Mouse (Mus musculus) kidney, postnatal 25 days (tissue): ENCODE data around the gene Ndufs8.

Experiments used
- DNase-seq, 2 experiments: peaks; one replicate each; pipeline ENCODE4 v3.0.0; 2021; ENCODE audit warnings: mixed read lengths in 2 of 2

Ndufs8 gene

DNA sequence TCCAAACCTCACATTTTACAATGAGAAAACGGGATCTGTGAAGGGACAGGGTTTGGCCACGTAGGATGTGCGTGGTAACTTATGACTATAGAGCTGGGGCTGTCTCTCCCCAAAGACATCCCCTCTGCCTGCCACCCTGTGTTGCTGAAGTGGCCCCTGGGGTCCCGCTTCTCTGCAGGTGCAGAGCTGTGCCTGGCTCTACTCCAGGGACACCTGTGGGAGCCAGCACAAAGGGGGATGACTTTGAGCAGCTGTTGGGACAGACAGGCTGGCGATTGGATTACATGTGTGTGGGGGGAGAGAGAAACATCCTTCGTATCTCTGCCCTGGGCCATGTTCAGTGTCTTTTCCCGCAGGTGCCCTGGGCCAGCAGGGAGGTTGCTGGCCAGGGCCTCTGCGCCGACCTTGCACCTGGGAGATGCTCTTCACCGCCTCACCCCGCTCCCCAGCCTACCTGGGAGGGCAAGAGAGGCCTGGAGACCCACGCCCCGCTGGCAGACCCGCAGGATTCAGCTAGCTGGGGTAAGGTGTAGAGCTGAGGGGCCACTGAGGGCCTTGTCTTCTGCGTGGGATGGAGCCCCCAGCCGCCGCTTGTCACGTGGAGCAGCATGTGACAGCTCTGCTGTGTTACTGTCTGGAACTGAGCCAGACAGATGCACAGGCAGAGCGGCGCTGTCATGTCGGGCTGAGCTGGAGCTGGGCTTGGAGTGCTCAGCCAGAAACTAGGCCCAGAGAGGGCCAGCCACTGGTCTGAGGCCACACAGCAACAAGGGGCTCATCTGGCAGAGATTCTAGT is 17.9 kb upstream of the Ndufs8 start:
- DNase-seq, result peak in 1 of 2 experiments; percentile 49

DNA sequence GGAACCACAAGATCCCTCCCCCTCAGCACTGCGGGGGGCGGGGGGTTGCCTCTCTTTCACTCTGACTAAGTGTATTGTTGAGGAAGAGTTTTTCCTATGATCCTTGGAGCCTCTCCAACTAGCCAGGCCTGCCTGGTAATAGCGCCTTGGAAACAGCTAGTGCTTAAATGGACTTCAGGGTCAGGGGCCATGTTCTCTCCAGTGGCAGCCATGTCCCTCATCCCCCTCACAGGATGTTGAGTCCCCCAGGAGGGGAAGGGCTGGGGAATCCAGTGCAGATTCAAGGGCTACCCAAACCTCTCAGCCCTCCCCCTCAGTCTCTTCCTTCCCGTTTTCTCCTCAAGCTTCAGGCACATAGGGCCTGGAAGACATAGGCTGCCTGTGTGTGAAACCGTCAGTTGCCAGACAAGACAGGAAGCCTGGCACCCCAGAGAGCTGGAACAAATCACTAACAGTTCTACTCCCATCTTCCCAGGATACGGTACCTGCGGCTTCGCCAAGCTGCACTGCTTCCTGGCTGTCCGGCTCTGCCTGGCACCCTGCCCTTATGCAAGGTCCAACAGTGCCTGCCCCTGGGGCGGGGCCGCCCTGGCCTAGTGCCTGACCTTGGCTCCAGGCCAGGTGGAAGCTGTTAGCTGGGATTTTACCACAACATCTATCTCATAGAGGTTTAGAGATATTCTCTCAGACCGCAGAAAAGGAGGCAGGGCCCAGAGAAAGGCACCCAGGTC is 16.8 kb upstream of the Ndufs8 start, which contains the start of gene Aldh3b1:
TSS of gene Aldh3b1 (minus strand) at position 598 of the 731 bp plus-strand sequence.
- peak; percentile 97 to 98 for DNase-seq

DNA sequence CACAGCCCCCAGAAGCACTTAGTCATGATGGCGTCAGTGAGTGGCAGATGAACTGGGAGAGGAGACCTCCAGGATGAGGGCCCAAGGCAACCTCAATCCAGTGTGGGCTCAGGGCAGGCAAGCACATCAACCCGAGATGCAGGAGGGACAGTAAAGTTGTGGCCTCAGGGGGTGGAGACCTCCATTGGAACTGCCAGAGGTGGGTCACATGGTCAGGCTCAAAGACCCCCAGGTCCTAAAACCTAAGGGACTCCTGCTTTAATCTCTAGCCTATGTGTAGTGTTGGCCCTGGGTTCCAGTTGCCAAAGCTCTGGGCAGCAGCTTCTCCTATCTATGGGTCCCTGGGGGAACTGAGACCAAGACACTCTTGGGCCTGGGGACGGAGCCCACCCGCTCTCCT is 16.2 kb upstream of the Ndufs8 start:
- DNase-seq, result peak in 1 of 2 experiments; percentile 28

DNA sequence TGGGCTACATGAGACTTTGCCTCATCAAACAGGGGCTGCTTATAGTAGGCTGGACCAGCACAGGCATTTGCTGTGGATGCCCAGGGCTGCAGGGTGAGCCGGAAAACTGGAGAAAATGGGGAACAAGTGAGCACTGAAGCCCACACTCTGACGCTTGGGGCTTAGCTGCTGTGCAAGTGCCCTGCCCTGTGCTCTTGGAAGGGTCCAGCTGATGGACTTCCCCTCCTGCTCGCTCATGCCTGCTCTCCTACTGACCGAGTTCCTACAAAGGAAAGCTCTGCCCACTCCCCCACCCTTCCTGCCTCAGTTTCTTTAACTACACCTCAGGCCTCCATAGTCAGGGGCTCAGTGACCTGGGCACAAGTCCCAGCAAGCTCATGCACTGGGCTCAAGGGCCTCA is 15.4 kb upstream of the Ndufs8 start:
- peak in 1 of 2 experiments; percentile 25 for DNase-seq

GRCm38 (mm10) chr19:3926685-3927084 is 14.1 kb upstream of the Ndufs8 start:
- DNase-seq, result no peak

GRCm38 (mm10) chr19:3926279-3926678 is 13.7 kb upstream of the Ndufs8 start:
- no peak for DNase-seq

DNA sequence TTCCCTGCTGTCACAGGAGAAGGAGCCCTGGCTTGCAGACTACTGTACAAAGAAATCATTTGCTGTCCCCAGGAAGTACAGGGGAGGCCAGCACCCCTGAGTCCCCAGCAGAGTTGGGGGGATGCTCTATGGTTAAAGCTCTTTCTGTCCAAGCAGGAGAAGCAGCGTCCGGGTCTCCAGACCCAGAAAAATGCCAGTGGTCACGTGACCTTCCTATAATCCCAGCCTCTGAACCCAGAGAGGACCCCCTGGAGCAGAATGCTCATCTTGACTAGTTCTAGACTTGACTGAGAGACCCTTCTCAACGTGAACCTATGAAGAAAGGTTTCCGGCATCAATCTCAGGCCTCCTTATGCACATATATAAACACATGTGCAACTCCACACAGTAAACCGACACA is 13.3 kb upstream of the Ndufs8 start:
- DNase-seq, result no peak

DNA sequence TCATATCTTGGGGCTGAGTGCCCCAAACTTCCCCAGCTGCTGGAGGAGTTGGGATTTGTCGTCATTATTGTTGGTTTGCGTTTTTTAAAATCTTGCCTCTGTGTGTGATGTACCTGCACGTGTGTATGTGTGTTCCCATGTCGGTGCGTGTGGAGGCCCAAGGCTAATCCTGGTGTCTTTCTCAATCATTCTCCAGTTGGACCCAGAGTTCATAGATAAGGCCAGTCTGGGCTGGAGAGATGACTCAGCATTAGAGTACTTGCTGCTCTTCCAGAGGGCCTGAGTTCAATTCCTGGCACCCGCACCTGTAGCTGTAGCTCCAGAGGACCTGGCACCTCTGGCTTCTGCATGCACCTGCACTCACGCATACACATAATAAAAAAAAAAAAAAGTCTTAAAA is 12.3 kb upstream of the Ndufs8 start:
- DNase-seq, result no peak

DNA sequence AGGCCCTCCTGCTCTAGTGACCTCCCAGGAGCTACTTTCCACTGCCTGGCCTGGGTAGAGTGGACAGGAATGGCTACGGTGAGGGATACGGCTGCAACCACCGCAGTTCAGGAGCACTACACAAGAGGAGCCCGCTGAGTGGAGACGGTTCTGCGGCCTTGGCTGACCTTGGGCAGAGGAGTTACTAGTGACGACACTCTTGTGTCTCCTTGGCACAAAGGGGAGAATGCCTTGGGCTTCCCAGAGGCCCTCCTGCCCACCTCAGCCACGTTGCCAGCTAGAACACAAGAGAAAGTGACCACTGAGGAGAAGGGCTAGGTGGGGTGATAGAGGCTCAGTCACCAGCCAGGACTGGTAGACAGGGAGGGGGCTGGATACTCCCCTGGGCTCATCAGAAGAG is 11.6 kb upstream of the Ndufs8 start:
- peak in 1 of 2 experiments; percentile 24 for DNase-seq

GRCm38 (mm10) chr19:3923586-3923985 is 11.0 kb upstream of the Ndufs8 start:
- DNase-seq, result peak in 1 of 2 experiments; percentile 68

DNA sequence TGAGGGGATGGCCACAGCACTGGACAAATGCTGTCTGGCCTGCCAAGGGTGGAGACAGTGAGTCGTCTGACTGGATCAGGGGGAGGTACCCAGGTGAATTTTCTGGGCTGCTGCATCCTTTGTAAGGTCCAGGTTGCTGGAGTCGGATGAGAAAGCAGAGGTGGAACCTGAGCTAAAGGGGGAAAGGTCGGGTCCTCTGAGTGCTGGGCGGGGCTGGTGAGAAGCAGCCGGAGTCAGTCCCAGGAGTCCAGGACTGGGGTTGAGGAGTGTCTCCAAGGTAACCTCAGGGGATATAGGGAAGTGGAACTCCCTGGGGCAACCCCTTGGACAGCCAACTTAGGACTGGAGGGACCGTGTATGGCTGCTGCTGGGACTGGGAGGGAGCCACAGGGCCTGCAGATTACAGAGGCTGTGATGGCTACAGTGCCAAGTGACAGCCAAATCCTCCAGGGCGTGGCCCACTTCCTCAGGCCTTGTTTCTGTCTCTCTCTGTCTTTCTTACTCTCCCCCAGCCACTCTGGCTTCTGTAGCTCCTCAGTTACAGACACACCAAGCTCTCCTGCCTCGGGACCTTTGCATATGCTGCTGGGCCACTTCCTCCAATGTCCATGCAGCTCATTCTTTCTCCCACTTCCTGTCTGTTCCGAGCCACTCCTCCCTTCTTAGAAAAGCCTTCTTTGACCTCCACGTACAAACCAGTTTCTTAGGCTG is 10.2 kb upstream of the Ndufs8 start:
- DNase-seq, result peak in 1 of 2 experiments; percentile 35

GRCm38 (mm10) chr19:3919928-3920327 is 7.4 kb upstream of the Ndufs8 start:
- DNase-seq, result no peak

- DNase-seq, result peak in 1 of 2 experiments; percentile 43
These were observed 4.2 kb upstream of the Ndufs8 start for GRCm38 (mm10) chr19:3916727-3917126.

- no peak for DNase-seq
These were observed 2.0 kb upstream of the Ndufs8 start for GRCm38 (mm10) chr19:3914535-3914934.

- peak in 1 of 2 experiments; percentile 36 for DNase-seq
These were observed 1.1 kb upstream of the Ndufs8 start for GRCm38 (mm10) chr19:3913692-3914091.

DNA sequence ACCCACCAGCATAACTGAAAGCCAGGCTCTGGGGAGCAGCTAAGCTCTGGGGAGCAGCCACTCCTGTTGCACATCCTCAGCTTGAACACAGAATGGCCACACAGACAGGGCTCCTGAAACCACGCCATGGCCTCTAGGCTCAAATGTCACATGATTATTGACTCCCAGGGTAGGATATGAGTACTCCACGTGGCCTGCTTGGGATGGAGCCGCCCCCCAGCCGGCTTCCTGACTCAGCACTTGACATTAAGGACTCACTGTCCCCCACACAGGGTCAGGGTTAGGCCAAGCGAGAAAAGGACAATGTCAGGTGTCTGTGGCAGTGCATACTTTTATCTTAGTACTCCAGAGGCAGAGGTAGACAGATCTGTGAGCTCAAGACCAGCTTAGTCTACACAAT is 2.4 kb downstream of the Ndufs8 start:
- DNase-seq, result no peak

DNA sequence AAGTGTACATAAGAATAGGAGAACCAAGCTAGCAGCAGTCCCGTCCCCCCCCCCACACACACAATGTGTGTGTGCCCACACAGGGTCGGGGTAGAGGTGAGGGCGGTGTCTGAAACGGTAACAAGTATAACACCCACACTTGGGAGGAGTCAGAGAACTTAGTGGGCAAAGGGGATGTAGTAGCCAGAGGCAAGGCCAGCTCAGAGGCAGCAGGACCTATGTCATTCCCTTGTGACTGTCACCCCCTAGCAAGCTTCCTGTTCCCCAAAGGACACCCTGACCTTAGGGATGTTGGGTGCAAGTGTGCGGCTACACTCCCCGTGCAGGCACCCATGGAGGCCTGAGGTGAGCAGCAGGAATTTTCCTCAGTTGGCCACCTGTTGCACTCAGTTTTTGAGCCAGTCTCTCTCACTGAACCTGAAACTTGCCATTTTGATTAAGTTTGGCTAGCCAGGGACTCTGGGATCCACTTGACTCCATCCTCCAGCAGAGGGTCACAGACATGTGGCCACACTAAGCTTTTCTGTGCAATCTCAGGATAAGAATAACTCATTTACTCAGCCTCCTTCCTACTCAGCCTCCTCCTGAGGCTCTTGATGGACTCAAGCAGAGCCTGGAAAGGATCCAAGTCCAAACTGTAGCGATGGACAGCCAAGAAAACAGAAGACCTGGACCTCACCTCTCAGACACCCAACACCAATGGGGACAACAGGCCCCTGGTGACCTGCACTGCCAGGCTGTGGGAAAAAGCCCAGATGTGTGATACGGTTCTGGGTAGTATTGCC is 4.5 kb downstream of the Ndufs8 start:
- DNase-seq, result peak in 1 of 2 experiments; percentile 49

GRCm38 (mm10) chr19:3906795-3907786 is 5.5 kb downstream of the Ndufs8 start, which contains the start of gene Tcirg1:
Gene Tcirg1 (minus strand): TSS chr19:3907133.
- peak; percentile 91 to 94 for DNase-seq

DNA sequence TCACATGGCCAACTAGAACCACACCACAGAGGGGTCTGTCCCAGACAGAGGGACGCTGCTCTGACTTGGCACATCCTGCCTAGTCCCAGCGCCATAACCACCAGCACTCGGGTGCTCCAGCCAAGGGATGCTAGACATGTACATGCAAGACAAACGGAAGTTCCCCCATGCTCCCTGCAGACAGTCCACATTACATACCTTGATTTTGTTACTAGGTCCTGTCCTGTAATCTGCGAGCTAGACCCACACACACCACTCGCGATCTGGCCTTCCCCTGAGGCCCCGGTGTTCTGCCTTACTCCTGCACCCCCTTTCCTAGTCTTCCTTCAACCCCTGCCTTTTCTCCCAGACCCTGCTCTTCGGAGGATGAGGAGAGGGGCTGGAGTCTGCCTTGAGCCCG is 6.2 kb downstream of the Ndufs8 start:
- DNase-seq, result peak in 1 of 2 experiments; percentile 46

- DNase-seq, result peak; percentile 45 to 61
These were observed 7.2 kb downstream of the Ndufs8 start for GRCm38 (mm10) chr19:3905261-3905969.

DNA sequence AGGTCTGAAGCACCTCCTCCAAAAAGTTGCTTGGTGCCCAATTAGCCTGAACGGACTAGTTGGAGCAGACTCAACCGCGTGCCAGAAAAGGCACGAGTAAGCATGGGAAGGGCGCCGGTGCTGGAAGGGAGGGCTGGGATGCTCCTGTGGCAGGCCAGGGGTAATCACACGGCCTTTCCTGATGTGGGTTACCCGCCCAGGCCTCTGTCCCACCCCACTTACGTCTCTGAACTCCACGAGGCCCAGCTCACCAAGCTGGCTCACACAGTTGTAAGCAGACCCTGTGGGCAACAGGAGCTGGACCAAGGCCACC is 8.3 kb downstream of the Ndufs8 start:
- DNase-seq, result peak in 1 of 2 experiments; percentile 45
